Mouse (Mus musculus): Measurements from ENCODE around the gene Epb41l4b.

The Epb41l4b gene

DNA sequence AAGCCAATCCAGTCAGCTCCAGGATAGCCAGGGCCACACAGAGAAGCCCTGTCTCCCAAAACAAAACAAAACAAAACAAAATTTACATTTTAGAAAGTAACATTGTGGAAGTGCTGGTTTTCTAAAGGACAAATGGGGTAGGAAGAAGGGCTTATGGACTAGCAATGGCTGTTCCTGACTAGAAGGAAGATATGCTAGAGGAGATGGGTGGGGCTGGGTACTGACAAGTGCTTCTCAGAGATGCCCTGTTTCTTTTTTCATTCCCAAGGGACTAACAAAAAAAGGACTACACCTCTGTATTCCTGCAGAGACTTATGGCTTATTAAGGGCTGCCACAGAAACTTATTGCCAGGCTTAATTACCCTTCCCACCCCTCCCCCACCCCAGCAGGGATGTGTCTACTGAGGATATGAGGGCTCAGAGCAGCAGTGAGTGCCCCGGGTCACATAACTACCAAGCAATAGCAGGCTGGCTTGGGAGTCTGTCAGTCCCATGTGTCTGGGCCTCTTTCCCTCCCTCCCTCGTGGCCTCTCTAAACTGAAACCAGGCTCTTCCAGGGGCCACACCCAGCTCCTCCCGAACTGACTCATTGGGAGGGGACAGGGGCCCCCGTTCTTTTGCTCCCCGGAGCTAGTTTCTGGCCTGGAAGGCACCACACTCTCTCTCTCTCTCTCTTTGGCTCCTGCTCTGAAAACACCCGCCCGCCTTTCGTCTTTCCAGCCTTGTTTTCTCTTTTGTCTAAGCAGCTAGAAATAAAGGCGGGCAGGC lies 10.0 kb upstream of the Epb41l4b start:
- DNase-seq (ENCODE audit: low spot score in 2 of 2): no peak

GRCm38 (mm10) chr4:57148182-57148581 lies 4.9 kb upstream of the Epb41l4b start:
- DNase-seq (ENCODE audit: low spot score in 2 of 2): no peak

GRCm38 (mm10) chr4:57142374-57143025 lies 737 bp downstream of the Epb41l4b start:
- DNase-seq (ENCODE audit: low spot score in 2 of 2): peak in 1 of 2 experiments; percentile 16

GRCm38 (mm10) chr4:57141908-57142361 lies 1.3 kb downstream of the Epb41l4b start:
- DNase-seq (ENCODE audit: low spot score in 2 of 2): peak; percentile 6 to 7

GRCm38 (mm10) chr4:57140992-57141717 lies 2.1 kb downstream of the Epb41l4b start:
- DNase-seq (ENCODE audit: low spot score in 2 of 2): no peak

- DNase-seq (ENCODE audit: low spot score in 2 of 2): no peak
Observed at GRCm38 (mm10) chr4:57140200-57140799, 2.9 kb downstream of the Epb41l4b start.

- DNase-seq (ENCODE audit: low spot score in 2 of 2): no peak
Observed at GRCm38 (mm10) chr4:57139433-57139832, 3.8 kb downstream of the Epb41l4b start.

- no peak for DNase-seq (ENCODE audit: low spot score in 2 of 2)
Observed at GRCm38 (mm10) chr4:57138093-57138440, 5.2 kb downstream of the Epb41l4b start.

- DNase-seq (ENCODE audit: low spot score in 2 of 2): no peak
Observed at GRCm38 (mm10) chr4:57137371-57138092, 5.7 kb downstream of the Epb41l4b start.

- no peak for DNase-seq (ENCODE audit: low spot score in 2 of 2)
Observed at GRCm38 (mm10) chr4:57135431-57135830, 7.8 kb downstream of the Epb41l4b start.

DNA sequence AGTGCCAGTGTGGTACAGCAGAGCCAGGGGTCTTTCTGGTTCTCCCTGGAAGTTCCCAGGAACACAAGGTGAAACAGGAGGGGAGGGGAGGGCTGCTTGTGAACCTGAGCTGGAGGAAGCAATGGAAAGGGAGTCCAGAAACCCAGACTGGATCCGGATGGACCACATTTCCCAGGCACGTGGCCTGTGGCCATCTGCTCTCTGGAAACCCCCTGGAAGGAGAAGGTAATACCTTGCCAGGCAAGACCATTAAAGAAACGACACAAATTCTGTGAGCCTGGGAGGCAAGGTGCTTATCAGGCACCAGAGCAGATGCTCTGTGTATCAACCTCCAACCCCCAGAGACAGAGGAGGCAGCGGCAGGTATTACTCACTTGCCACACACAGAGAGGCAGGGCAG lies 8.7 kb downstream of the Epb41l4b start:
- DNase-seq (ENCODE audit: low spot score in 2 of 2): no peak

GRCm38 (mm10) chr4:57131839-57132238 lies 11.4 kb downstream of the Epb41l4b start:
- DNase-seq (ENCODE audit: low spot score in 2 of 2): no peak

- no peak for DNase-seq (ENCODE audit: low spot score in 2 of 2)
Observed at GRCm38 (mm10) chr4:57129718-57130515, 13.3 kb downstream of the Epb41l4b start.

DNA sequence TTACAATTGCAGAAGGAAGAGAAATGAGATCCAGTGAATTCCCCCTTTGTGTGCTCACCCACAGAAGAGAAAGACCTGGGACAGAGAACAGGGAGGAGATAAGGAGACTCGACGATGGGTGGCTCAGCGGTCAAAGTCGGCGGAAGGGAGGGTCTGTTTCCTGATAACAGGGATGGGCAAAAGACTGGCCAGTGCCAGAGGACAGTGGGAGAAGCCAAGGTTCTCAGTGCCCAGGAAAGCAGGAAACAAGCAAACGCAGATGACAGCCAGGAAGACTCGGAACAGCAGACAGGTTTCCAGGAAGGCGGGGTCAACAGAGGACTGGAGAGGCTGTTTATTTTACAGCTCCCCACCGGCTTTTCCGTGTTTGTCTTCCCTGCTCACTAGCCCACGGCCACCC lies 20.2 kb downstream of the Epb41l4b start:
- no peak for DNase-seq (ENCODE audit: low spot score in 2 of 2)

- no peak for DNase-seq (ENCODE audit: low spot score in 2 of 2)
Observed at GRCm38 (mm10) chr4:57122166-57122565, 21.1 kb downstream of the Epb41l4b start.

- DNase-seq (ENCODE audit: low spot score in 2 of 2): no peak
Observed at GRCm38 (mm10) chr4:57120563-57120962, 22.7 kb downstream of the Epb41l4b start.

DNA sequence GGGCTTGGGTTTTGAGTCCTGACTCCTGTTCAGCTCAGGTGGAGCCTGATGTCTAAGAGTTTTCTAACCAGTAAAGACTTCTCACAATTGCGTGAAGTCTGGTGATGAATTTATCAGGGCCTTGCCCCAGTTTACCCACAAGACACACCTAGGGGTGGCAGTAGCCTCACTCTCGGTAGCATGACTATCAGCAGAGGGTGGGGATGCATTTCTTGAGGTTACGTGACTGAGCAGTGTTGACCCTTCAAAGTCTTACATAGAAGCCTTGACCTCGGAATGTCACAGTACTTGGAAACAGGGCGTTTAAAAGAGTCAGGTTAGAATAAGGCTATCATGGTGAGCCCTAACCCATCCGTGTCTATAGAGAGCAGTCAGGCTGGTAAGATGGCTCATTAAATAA lies 23.3 kb downstream of the Epb41l4b start:
- no peak for DNase-seq (ENCODE audit: low spot score in 2 of 2)

DNA sequence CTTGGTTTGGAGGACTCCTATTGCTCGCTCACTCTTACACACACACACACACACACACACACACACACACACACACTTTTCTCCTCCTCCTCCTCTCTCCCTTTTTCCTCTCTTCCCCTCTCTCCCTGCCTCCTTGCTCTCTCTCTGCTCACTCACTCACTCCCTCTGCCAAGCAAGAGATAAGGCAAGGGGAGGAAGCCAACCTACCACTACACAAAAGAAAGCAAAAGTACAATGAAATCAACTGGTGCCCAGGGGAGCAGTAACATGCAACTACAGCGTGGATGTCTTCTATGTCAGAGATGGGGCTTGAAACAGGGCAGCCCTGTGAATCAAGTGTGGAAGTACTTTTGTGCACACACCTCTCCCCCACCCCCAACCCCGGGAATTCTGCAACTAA lies 24.4 kb downstream of the Epb41l4b start:
- no peak for DNase-seq (ENCODE audit: low spot score in 2 of 2)

DNA sequence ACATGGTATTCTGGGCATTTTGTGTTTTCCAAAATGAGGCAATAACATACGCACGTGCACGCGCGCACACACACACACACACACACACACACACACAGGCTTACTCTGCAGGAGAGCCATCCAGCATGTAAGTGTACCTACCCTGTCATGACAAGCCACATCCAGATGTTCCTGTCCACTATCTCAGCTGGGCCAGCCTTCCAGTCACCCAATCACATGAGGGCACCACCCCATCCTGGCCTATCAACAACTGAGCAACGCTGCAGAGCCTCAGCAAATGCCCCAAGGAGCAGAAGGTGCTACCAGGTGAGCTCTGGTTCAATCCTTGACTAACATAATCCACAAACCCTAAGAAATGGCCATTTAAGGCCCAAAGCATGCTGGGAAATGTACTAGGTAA lies 27.0 kb downstream of the Epb41l4b start:
- DNase-seq (ENCODE audit: low spot score in 2 of 2): no peak

All from thymus, postnatal 10 days (tissue).